Mouse (Mus musculus): Measurements from ENCODE around the gene Bcdin3d.

DNA sequence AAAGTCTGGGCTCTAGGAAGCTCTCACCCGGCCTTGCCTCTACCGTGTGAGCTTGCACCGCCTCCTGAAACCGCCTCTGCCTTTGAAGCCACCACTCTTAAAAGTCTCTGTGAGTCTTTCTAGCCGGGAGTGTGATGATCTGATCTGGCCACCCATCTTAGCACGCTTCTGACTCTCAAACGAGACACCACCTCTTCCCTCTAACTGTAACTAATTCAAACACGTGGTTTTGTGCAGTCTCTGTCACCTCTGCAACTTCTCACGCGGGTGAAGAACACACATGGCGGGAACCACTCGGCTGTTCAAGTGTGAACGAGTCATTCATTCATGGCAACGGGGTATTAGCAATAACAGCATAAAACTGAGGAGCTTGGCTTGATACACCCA is 2.9 kb downstream of the Bcdin3d start:
- TF ChIP-seq CTCF (IDR thresholded peaks at IDR 0.05; ENCODE audit: extremely low read depth, insufficient read length, insufficient replicate concordance, low read depth, low read length) = no peak
- no peak for TF ChIP-seq POLR2A (IDR thresholded peaks at IDR 0.05; ENCODE audit: low read depth, low read length)

Data from small intestine, adult 2 months (tissue).